ENCODE assay signal across 1 mouse cellular context in the genomic region with DNA sequence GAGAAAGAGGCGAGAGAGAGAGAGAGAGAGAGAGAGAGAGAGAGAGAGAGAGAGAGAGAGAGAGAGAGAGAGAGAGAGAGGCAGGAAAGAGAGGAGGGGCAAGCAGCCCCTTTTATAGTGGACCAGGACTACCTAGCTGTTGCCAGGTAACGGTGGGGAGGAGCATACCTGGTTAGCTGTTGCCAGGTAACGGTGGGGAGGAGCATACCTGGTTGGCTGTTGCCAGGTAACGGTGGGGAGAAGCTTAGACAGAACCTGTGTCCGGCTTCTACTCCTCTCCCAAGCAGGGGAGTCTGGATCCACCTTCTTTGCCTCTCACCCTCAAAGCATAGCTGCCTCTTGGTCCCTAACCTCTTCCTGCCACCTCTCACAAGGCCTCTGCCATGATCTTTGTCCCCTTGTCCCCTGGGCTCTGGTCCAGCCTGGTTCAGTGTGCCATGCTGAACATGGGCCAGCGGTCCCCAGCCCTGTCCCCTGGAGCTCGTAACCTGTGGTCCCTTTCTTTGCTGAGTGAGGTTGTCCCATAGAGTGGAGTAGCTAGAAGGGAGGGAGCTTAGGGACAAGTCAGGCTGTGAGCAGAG.
TF ChIP-seq lines count a peak whose summit lies in the region.

No protein-coding gene starts in this region.

TF ChIP-seq in MEL, 35 proteins besides CTCF, POLR2A, EP300 and RAD21:
- no peak for TF ChIP-seq MYC (IDR thresholded peaks at IDR 0.05; ENCODE audit: low read depth, low read length)
- TF ChIP-seq TCF12 (IDR thresholded peaks at IDR 0.05; ENCODE audit: low read depth, low read length): no peak
- TF ChIP-seq MEF2A (IDR thresholded peaks at IDR 0.05; ENCODE audit: extremely low read depth, insufficient replicate concordance, low read depth, low read length, poor library complexity, severe bottlenecking): no peak
- TF ChIP-seq NRF1 (IDR thresholded peaks at IDR 0.05; ENCODE audit: insufficient read depth, low read depth, low read length, poor library complexity, severe bottlenecking): no peak
- TF ChIP-seq USF2 (IDR thresholded peaks at IDR 0.05; ENCODE audit: borderline replicate concordance in 1 of 2, insufficient read depth in 1 of 2, low read depth in 1 of 2, low read length in 2 of 2): no peak
- no peak for TF ChIP-seq TAL1 (IDR thresholded peaks at IDR 0.05; ENCODE audit: low read length)
- no peak for TF ChIP-seq SMC3 (IDR thresholded peaks at IDR 0.05; ENCODE audit: low read depth, low read length)
- TF ChIP-seq ZC3H11A (IDR thresholded peaks at IDR 0.05; ENCODE audit: low read depth, low read length): no peak
- TF ChIP-seq CHD2 (IDR thresholded peaks at IDR 0.05; ENCODE audit: low read length): no peak
- no peak for TF ChIP-seq ETS1 (IDR thresholded peaks at IDR 0.05; ENCODE audit: low read depth, low read length)
- TF ChIP-seq TBP (IDR thresholded peaks at IDR 0.05; ENCODE audit: low read depth, low read length): no peak
- TF ChIP-seq POLR2AphosphoS5 (IDR thresholded peaks at IDR 0.05; ENCODE audit: borderline replicate concordance, low read depth, low read length): no peak
- TF ChIP-seq GATA1 (IDR thresholded peaks at IDR 0.05; ENCODE audit: low read depth, low read length): no peak
- TF ChIP-seq RCOR1 (IDR thresholded peaks at IDR 0.05; ENCODE audit: low read depth, low read length): no peak
- no peak for TF ChIP-seq MAX (IDR thresholded peaks at IDR 0.05; ENCODE audit: low read length)
- TF ChIP-seq USF1 (IDR thresholded peaks at IDR 0.05; ENCODE audit: low read depth, low read length): no peak
- TF ChIP-seq MAZ (IDR thresholded peaks at IDR 0.05; ENCODE audit: low read depth, low read length): no peak
- TF ChIP-seq BHLHE40 (IDR thresholded peaks at IDR 0.05; ENCODE audit: borderline replicate concordance, low read depth, low read length): no peak
- TF ChIP-seq MAFK (IDR thresholded peaks at IDR 0.05; ENCODE audit: borderline replicate concordance, low read depth, low read length): no peak
- no peak for TF ChIP-seq GABPA (IDR thresholded peaks at IDR 0.05; ENCODE audit: low read depth, low read length)
